Mouse (Mus musculus): ENCODE results near the gene Zfp428.

GRCm38 (mm10) chr7:24563837-24564206, 57.0 kb downstream of the Zfp428 start:
- TF ChIP-seq EP300 (IDR thresholded peaks at IDR 0.05; ENCODE audit: insufficient read depth, low read depth, low read length): no peak
- TF ChIP-seq CTCF (IDR thresholded peaks at IDR 0.05; ENCODE audit: low read depth, low read length): no peak

Measured in ES-Bruce4 (cell line).